Mouse (Mus musculus) forebrain, postnatal 0 days (tissue): ENCODE results near the gene Mapre3. TPM values are rescaled to one million over a fixed set of nuclear protein-coding genes. Genes with fewer than 3 reads are reported as not detected.

Source experiments
- ATAC-seq: fragments of 200-750 bp; cut with Nextera tagmentation; 2 replicates; pipeline ENCODE4 v1.8.0; 2017; ENCODE audit warnings: mild to moderate bottlenecking, moderate library complexity
- DNase-seq: peaks from one replicate; pipeline ENCODE4 v3.0.0-alpha.2; 2015
- H3K27ac ChIP-seq: fragments of 300-500 bp; sonication (generic); 2 replicates; pipeline ENCODE4 v1.5.1; 2014; ENCODE audit warnings: low read depth, mild to moderate bottlenecking, antibody characterized with exemption, low read length, moderate library complexity, mixed read lengths
- H3K27me3 ChIP-seq: fragments of 300-500 bp; sonication (generic); 2 replicates; pipeline ENCODE4 v1.6.1; 2014; ENCODE audit warnings: mild to moderate bottlenecking, low read length, mixed read lengths; ENCODE audit not compliant: insufficient read depth
- H3K36me3 ChIP-seq: fragments of 300-500 bp; sonication (generic); 2 replicates; pipeline ENCODE4 v1.6.1; 2014; ENCODE audit warnings: mild to moderate bottlenecking, moderate library complexity; ENCODE audit not compliant: insufficient read depth
- H3K4me1 ChIP-seq: fragments of 300-500 bp; sonication (generic); 2 replicates; pipeline ENCODE4 v1.6.1; 2014; ENCODE audit warnings: antibody characterized with exemption; ENCODE audit not compliant: insufficient read depth
- H3K4me2 ChIP-seq: fragments of 300-500 bp; sonication (generic); 2 replicates; pipeline ENCODE4 v1.6.1; 2014; ENCODE audit warnings: low read depth, mild to moderate bottlenecking, moderate library complexity
- H3K4me3 ChIP-seq: fragments of 300-500 bp; sonication (generic); 2 replicates; pipeline ENCODE4 v1.5.1; 2014; ENCODE audit warnings: low read depth, low read length, mixed read lengths
- H3K9ac ChIP-seq: fragments of 300-500 bp; sonication (generic); 2 replicates; pipeline ENCODE4 v1.6.1; 2014; ENCODE audit warnings: mild to moderate bottlenecking
- H3K9me3 ChIP-seq: fragments of 300-500 bp; sonication (generic); 2 replicates; pipeline ENCODE4 v1.6.1; 2016; ENCODE audit warnings: low read length
- CTCF ChIP-seq: sonication (generic); IDR thresholded peaks from 2 replicates; pipeline ENCODE4 v1.5.1; 2016; ENCODE audit warnings: antibody characterized with exemption, control low read depth, low read depth
- WGBS: fragments of 180-500 bp; shearing (Covaris S2); extraction: QIAGEN DNeasy Blood & Tissue Kit; methylation state at CpG from one replicate; pipeline ENCODE4 v1.1.7; 2014; 5-methylcytosine and 5-hydroxymethylcytosine counted together
- polyA plus RNA-seq: library from polyadenylated mRNA; unstranded; fragments of >200 nt; fragmentation: Nextera tagmentation; extraction: Ambion mirVana; gene quantifications from 2 replicates; pipeline ENCODE4 v1.2.1, GENCODE M21; 2015
- total RNA-seq: library from RNA; depleted of rRNA; stranded (reverse); fragments of >200 nt; gene quantifications from 2 replicates; pipeline ENCODE4 v1.2.3, GENCODE M21; 2014

The Mapre3 gene
- total and polyA plus RNA-seq, 2 experiments from 2014 or later = 55.0 to 141 TPM

DNA sequence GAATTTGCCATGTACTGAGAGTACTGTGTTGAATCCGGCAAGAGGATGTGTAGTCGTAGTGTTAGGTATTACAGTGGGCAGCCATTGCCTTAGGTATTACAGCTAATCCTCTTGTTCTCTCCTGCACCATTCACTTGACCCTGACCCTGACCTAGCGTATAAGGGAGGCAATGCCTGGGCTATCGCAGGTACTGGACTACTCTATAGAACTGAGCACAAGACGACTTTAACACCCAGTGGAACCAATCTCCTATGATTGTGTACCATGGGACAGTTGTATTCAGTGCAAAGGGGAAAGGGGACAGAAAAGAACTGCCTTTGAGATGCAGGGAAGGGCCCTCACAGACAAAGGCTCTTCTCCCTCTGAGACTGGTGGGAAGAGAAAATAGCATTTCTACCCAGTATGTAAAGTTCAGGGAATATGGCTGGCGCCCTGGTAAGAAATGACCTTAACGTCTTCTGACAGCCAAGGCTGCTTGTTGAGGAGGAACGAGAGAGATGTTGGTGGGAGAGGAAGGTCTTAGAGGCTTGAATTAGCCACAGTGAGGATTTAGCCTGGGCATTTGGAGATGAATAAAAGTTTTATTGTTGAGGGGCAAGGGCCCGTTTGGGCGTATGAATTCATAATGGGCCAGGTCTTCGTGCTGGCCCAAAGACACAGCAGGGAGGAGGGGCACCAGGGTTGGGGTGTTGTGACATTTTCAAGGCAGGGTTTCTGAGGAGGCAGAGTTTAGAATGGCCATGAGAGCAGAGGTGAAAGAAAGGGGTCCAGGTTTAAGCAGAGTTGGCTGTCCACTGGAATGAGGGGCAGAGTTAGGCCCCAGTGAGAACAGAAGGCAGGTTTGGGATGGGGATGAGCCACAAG lies 9.9 kb downstream of the Mapre3 start:
- H3K4me2 ChIP-seq = no peak overlapping the region
- 49% methylated on average over 11 of the region's 11 CpGs for WGBS
- no peaks in the 10 kb centered on the region for H3K4me1 ChIP-seq
- ATAC-seq = no peak
- no peak overlapping the region for H3K9ac ChIP-seq
- no peak overlapping the region for H3K27ac ChIP-seq
- no peak for TF ChIP-seq CTCF
- no peak for DNase-seq
- H3K9me3 ChIP-seq = no peaks in the 10 kb centered on the region
- H3K36me3 ChIP-seq = no peaks in the 10 kb centered on the region
- no peaks in the 10 kb centered on the region for H3K27me3 ChIP-seq
- H3K4me3 ChIP-seq = no peak overlapping the region

GRCm38 (mm10) chr5:30825166-30825565 lies 10.7 kb downstream of the Mapre3 start:
- no peaks in the 10 kb centered on the region for H3K4me1 ChIP-seq
- H3K27ac ChIP-seq = no peak overlapping the region
- H3K27me3 ChIP-seq = no peaks in the 10 kb centered on the region
- H3K4me2 ChIP-seq = no peak overlapping the region
- WGBS = 58% methylated on average over 10 of the region's 10 CpGs
- H3K36me3 ChIP-seq = no peaks in the 10 kb centered on the region
- ATAC-seq (no peak; the same call in 1 of the 2 replicates), DNase-seq (no peak)
- no peaks in the 10 kb centered on the region for H3K9me3 ChIP-seq
- no peak overlapping the region for H3K4me3 ChIP-seq
- no peak for TF ChIP-seq CTCF
- H3K9ac ChIP-seq = no peak overlapping the region

GRCm38 (mm10) chr5:30825821-30826220 lies 11.4 kb downstream of the Mapre3 start:
- no peaks in the 10 kb centered on the region for H3K9me3 ChIP-seq

GRCm38 (mm10) chr5:30833416-30833815 lies 19.0 kb downstream of the Mapre3 start:
- ATAC-seq (no peak), DNase-seq (no peak)
- H3K36me3 ChIP-seq = 0 out of 2 replicates have a peak, but pooled peaks cover 3% of the 10 kb centered on the region
- H3K4me3 ChIP-seq = no peak overlapping the region
- H3K4me2 ChIP-seq = no peak overlapping the region
- H3K9ac ChIP-seq = no peak overlapping the region
- no peaks in the 10 kb centered on the region for H3K9me3 ChIP-seq
- H3K4me1 ChIP-seq = no peaks in the 10 kb centered on the region
- no peak overlapping the region for H3K27ac ChIP-seq
- H3K27me3 ChIP-seq = no peaks in the 10 kb centered on the region
- 93% methylated on average over 3 of the region's 3 CpGs for WGBS
- TF ChIP-seq CTCF = no peak

More at GRCm38 (mm10) chr5:30825821-30826220, 11.4 kb downstream of the Mapre3 start:
- H3K4me1 ChIP-seq = no peaks in the 10 kb centered on the region
- H3K4me3 ChIP-seq = no peak overlapping the region
- WGBS = 61% methylated on average over 6 of the region's 6 CpGs
- H3K27ac ChIP-seq = no peak overlapping the region
- no peak overlapping the region for H3K4me2 ChIP-seq
- H3K27me3 ChIP-seq = no peaks in the 10 kb centered on the region
- no peak overlapping the region for H3K9ac ChIP-seq
- no peak for ATAC-seq
- no peaks in the 10 kb centered on the region for H3K36me3 ChIP-seq
- DNase-seq = no peak
- TF ChIP-seq CTCF = no peak

DNA sequence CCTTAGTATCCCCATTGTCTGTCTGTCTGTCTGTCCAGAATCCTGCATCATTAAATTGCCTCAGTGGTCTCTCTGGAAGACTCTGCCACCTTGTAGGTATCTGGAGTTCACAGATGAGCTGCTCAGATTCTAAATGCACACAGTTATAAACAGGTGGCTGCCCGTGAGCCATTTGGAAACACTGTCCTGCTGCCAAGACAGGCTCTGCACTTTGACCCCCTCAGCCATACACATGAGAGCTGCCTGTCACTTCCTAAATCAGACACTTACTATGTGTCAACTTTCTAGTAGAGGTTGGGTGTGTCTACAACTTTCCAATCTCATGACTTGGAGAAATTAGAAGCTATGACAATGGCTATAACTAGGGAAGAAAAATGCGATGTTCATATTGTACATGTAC lies 25.3 kb downstream of the Mapre3 start:
- no peak for TF ChIP-seq CTCF
- H3K9me3 ChIP-seq = no peaks in the 10 kb centered on the region
- H3K4me3 ChIP-seq = no peak overlapping the region
- no peak for DNase-seq
- H3K4me2 ChIP-seq = no peak overlapping the region
- H3K9ac ChIP-seq = no peak overlapping the region
- no peaks in the 10 kb centered on the region for H3K27me3 ChIP-seq
- H3K27ac ChIP-seq = no peak overlapping the region
- WGBS = 87% methylated on average over 2 of the region's 2 CpGs
- peaks cover 6% of the 10 kb centered on the region; the same call in 1 of the 2 replicates for H3K36me3 ChIP-seq
- no peaks in the 10 kb centered on the region for H3K4me1 ChIP-seq
- no peak for ATAC-seq

DNA sequence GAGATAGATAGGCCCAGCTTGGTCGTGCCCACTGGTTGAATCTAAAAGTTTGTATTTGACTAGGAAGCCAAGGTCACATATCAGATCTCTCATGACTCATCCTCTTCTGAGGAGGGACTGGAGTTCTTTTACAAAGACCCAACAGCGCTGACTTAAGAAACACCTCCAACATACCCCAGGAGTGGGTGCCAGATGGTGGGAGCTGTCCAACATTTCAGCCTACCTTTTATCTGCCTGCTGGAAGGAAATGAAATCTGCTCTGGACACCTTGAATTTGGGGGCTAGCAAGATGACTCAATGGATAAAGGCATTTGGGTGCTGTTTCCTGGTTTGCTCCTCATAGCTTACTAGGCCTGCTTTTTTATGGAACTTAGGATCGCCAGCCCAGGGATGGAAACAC lies 27.5 kb downstream of the Mapre3 start:
- no peak overlapping the region for H3K4me2 ChIP-seq
- no peaks in the 10 kb centered on the region for H3K27me3 ChIP-seq
- no peak overlapping the region for H3K27ac ChIP-seq
- peaks cover 6% of the 10 kb centered on the region; the same call in 1 of the 2 replicates for H3K36me3 ChIP-seq
- DNase-seq (no peak), ATAC-seq (no peak)
- no peak overlapping the region for H3K9ac ChIP-seq
- no peaks in the 10 kb centered on the region for H3K9me3 ChIP-seq
- TF ChIP-seq CTCF = no peak
- H3K4me3 ChIP-seq = no peak overlapping the region
- 61% methylated on average over 3 of the region's 3 CpGs for WGBS
- no peaks in the 10 kb centered on the region for H3K4me1 ChIP-seq

DNA sequence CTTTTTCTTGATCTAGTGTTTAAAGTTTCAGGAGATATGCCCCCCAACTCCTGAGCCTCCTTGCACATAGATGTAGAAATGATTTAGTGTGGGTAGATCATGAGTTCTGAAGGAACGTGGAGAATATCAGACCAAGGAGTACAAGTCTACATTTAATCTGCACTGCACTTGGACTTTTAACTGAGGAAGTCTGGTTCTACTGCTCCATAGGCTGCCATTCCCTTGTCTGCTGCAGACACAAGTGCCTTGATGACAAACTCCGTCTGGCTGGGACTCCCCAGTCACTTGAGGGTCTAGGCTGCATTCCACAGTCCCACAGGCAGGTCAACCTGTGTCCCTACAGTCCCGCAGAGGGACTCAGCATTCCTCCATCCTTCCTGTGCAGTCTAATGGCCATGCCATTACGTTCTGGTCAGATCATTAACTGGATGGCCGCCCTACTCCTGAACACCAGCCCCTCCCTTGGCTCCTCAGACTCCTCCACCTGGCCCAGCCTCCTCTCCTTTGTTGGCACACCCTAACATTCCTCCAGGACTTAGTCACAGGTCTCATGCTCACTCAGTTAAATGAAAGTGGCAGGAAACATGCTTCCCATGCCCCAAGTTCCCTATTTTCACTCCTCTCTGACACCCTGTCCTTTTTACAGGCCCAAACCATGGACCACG lies 35.6 kb downstream of the Mapre3 start:
- Histone ChIP-seq H3K27ac (no peak overlapping the region), H3K4me1 (no peaks in the 10 kb centered on the region), H3K9me3 (no peaks in the 10 kb centered on the region), H3K4me2 (no peak overlapping the region), H3K4me3 (no peak overlapping the region), H3K9ac (no peak overlapping the region), H3K36me3 (peaks cover 4% of the 10 kb centered on the region; the same call in 1 of the 2 replicates), H3K27me3 (no peaks in the 10 kb centered on the region)
- ATAC-seq (no peak), DNase-seq (no peak)
- 61% methylated on average over 6 of the region's 6 CpGs for WGBS
- no peak for TF ChIP-seq CTCF
